Mouse (Mus musculus): ENCODE results near the gene Zfand3.

- TF ChIP-seq EP300 (IDR thresholded peaks at IDR 0.05; ENCODE audit: low read depth) (no peak), CTCF (IDR thresholded peaks at IDR 0.05; ENCODE audit: low read depth) (no peak)
Observed at GRCm38 (mm10) chr17:30177435-30177834, 172.9 kb downstream of the Zfand3 start.

Measured in liver, embryonic 14.5 days (tissue).